Mouse (Mus musculus): ENCODE data around the gene Eif3l.

- TF ChIP-seq CTCF (IDR thresholded peaks at IDR 0.05; ENCODE audit: control insufficient read depth, insufficient read depth, low read length) (no peak), POLR2A (IDR thresholded peaks at IDR 0.05; ENCODE audit: borderline replicate concordance, control insufficient read depth, low read depth, low read length) (no peak)
These were observed 49.2 kb upstream of the Eif3l start for GRCm38 (mm10) chr15:79025687-79026308.

Data from bone marrow, adult 2 months (tissue).